Mouse (Mus musculus) kidney, postnatal 4 days (tissue): ENCODE measurements at regions not wholly inside any gene's neighbourhood (a gene's known extent, or its start where the extent isn't known, plus 50 kb on each side); places are given as distances from the start of the nearest gene placed in this dataset.
"Not testable (repeated sequence)": the region's sequence is repeated elsewhere in the genome, so short reads cannot be mapped to it uniquely, and the experiment has no call there.

Source experiments
- DNase-seq, 2 experiments: peaks; one replicate each; pipeline ENCODE4 v3.0.0; 2021; ENCODE audit warnings: mixed read lengths in 2 of 2

GRCm38 (mm10) chr4:124395069-124395965 is 215.3 kb downstream of the 3100002H09Rik start:
- no peak for DNase-seq

GRCm38 (mm10) chr4:124393595-124393994 is 217.0 kb downstream of the 3100002H09Rik start:
- DNase-seq: peak; percentile 27 to 41

- DNase-seq: no peak
Measured at GRCm38 (mm10) chr4:124389067-124389466, 221.5 kb downstream of the 3100002H09Rik start.

- peak in 1 of 2 experiments; percentile 27 for DNase-seq
Measured at GRCm38 (mm10) chr4:124385106-124386055, 225.2 kb downstream of the 3100002H09Rik start.

GRCm38 (mm10) chr4:124376504-124376903 is 234.1 kb downstream of the 3100002H09Rik start:
- no peak for DNase-seq

GRCm38 (mm10) chr4:124375581-124375980 is 235.0 kb downstream of the 3100002H09Rik start:
- DNase-seq: no peak

- no peak for DNase-seq
Measured at GRCm38 (mm10) chr4:124368831-124369230, 241.8 kb downstream of the 3100002H09Rik start.

GRCm38 (mm10) chr4:124368085-124368484 is 242.5 kb downstream of the 3100002H09Rik start:
- no peak for DNase-seq

GRCm38 (mm10) chr4:124360578-124360908 is 250.1 kb downstream of the 3100002H09Rik start:
- no peak for DNase-seq

GRCm38 (mm10) chr4:124359707-124360577 is 250.7 kb downstream of the 3100002H09Rik start:
- DNase-seq: no peak

GRCm38 (mm10) chr4:124358456-124358855 is 252.1 kb downstream of the 3100002H09Rik start:
- DNase-seq: not testable (repeated sequence)

GRCm38 (mm10) chr4:124350361-124350760 is 260.2 kb downstream of the 3100002H09Rik start:
- DNase-seq: no peak

- peak; percentile 10 to 29 for DNase-seq
Measured at GRCm38 (mm10) chr4:124349610-124350295, 260.9 kb downstream of the 3100002H09Rik start.

GRCm38 (mm10) chr4:124349055-124349454 is 261.5 kb downstream of the 3100002H09Rik start:
- no peak for DNase-seq

- DNase-seq: no peak
Measured at GRCm38 (mm10) chr4:124340073-124340472, 270.5 kb downstream of the 3100002H09Rik start.

- no peak for DNase-seq
Measured at GRCm38 (mm10) chr4:124335726-124336125, 274.9 kb downstream of the 3100002H09Rik start.

GRCm38 (mm10) chr4:124332974-124333373 is 277.6 kb downstream of the 3100002H09Rik start:
- DNase-seq: no peak

- DNase-seq: no peak
Measured at GRCm38 (mm10) chr4:124332416-124332815, 278.2 kb downstream of the 3100002H09Rik start.

- DNase-seq: no peak
Measured at GRCm38 (mm10) chr4:124329107-124329771, 281.4 kb downstream of the 3100002H09Rik start.

- no peak for DNase-seq
Measured at GRCm38 (mm10) chr4:124326301-124326700, 284.3 kb downstream of the 3100002H09Rik start.

GRCm38 (mm10) chr4:124323589-124323988 is 287.0 kb downstream of the 3100002H09Rik start:
- DNase-seq: no peak
